Mouse (Mus musculus) neutrophil, adult 59 days (primary cell): ENCODE measurements around the gene Nedd9. TPM values are rescaled to one million over a fixed set of nuclear protein-coding genes. Genes with fewer than 3 reads are reported as not detected.

Source experiments
- total RNA-seq, 2 experiments: library from RNA; stranded (reverse); gene quantifications; 1 replicate in 1 of 2; 2 replicates in 1 of 2; pipeline ENCODE4 v1.2.4; 2023

Nedd9 gene
- total RNA-seq: 100 to 1,000 TPM; 166 to 167 TPM

GRCm38 (mm10) chr13:41486606-41487408 is at the start of gene Nedd9:
Nedd9 (minus strand) TSS chr13:41487362.

DNA sequence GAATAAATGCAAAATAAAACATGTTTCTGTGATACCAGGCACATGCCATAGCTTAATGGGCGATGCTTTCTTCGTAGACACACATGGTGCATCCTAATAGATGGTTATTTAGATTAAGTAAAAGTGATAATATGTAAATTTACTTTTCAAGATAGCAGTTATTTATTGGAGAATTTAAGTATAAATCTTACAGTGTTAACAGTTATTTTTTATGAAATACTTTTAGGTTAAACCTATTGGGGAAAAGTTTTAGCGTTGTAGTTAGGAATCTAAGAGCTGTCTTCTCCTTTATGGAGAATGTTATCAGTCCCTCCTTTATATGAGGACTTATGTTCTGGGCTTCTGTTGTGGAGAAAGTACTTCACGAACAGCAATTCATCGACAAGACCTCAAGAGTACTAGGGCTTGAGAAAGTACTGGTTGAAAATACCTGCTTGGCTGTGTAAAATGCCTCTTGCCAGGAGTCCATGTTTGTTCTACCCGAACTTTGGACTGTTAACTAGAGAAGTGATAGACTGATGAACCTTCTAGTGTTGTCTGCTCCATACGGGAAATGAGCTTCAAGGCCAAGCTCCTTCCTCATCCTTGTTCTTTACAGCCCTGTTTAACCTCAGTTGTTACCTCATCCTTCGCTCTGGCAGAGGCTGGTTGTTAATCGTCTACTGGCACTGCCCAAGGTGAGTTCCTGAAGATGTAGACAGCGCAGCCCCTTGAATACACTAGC is 213.1 kb downstream of the Nedd9 start, which contains the start of gene Gm17364:
TSS of gene Gm17364 (minus strand) at position 51 of the 724 bp plus-strand sequence.

Other genes starting within 250 kb of the Nedd9 start
- gene Smim13, start 237.5 kb downstream of the Nedd9 start, total RNA-seq: 1 to 10 TPM; 4.6 to 4.8 TPM
- not detected for gene Gm17364, start 213.4 kb downstream of the Nedd9 start, total RNA-seq
- 10 to 100 TPM; 58.2 to 71.8 TPM for gene Tmem170b, start 118.5 kb upstream of the Nedd9 start, total RNA-seq